Mouse (Mus musculus) stomach, postnatal 0 days (tissue): ENCODE data around the gene Dlg2. TPM values are rescaled to one million over a fixed set of nuclear protein-coding genes. Genes with fewer than 3 reads are reported as not detected.

Experiments
- ATAC-seq: fragments of 200-750 bp; cut with Nextera tagmentation; 2 replicates; pipeline ENCODE4 v1.8.0; 2017; ENCODE audit not compliant: low FRiP score, low TSS enrichment
- DNase-seq: peaks from one replicate; pipeline ENCODE4 v3.0.0-alpha.2; 2016; ENCODE audit warnings: low spot score
- H3K27ac ChIP-seq: fragments of 300-500 bp; sonication (generic); replicated peaks from 2 replicates; pipeline ENCODE4 v1.5.1; 2014; ENCODE audit warnings: mild to moderate bottlenecking, control low read depth
- H3K27me3 ChIP-seq: fragments of 300-500 bp; sonication (generic); 2 replicates; pipeline ENCODE4 v1.6.1; 2014; ENCODE audit warnings: low read length; ENCODE audit not compliant: control insufficient read depth, insufficient read depth
- H3K36me3 ChIP-seq: fragments of 300-500 bp; sonication (generic); 2 replicates; pipeline ENCODE4 v1.6.1; 2014; ENCODE audit warnings: low read length, mixed read lengths; ENCODE audit not compliant: control insufficient read depth, insufficient read depth
- H3K4me1 ChIP-seq: fragments of 300-500 bp; sonication (generic); replicated peaks from 2 replicates; pipeline ENCODE4 v1.6.1; 2014; ENCODE audit warnings: antibody characterized with exemption; ENCODE audit not compliant: control insufficient read depth, insufficient read depth
- H3K4me2 ChIP-seq: fragments of 300-500 bp; sonication (generic); replicated peaks from 2 replicates; pipeline ENCODE4 v1.6.1; 2014; ENCODE audit warnings: low read depth, mild to moderate bottlenecking, control low read depth, moderate library complexity
- H3K4me3 ChIP-seq: fragments of 300-500 bp; sonication (generic); 2 replicates; pipeline ENCODE4 v1.5.1; 2014; ENCODE audit warnings: low read depth, low read length, control low read depth
- H3K9ac ChIP-seq: fragments of 300-500 bp; sonication (generic); 2 replicates; pipeline ENCODE4 v1.6.1; 2014; ENCODE audit warnings: mild to moderate bottlenecking, low read length, control low read depth, mixed read lengths
- H3K9me3 ChIP-seq: fragments of 300-500 bp; sonication (generic); 2 replicates; pipeline ENCODE4 v1.6.1; 2016; ENCODE audit warnings: low read length; ENCODE audit not compliant: control insufficient read depth
- CTCF ChIP-seq: IDR thresholded peaks from 2 replicates; pipeline ENCODE4 v1.5.1; 2016; ENCODE audit warnings: antibody characterized with exemption, low read depth, mild to moderate bottlenecking, moderate library complexity
- EP300 ChIP-seq: optimal IDR thresholded peaks from 2 replicates; pipeline ENCODE3; 2016; ENCODE audit warnings: antibody characterized with exemption
- WGBS: fragments of 180-500 bp; shearing (Covaris S2); extraction: QIAGEN DNeasy Blood & Tissue Kit; methylation state at CpG from one replicate; pipeline ENCODE4 v1.1.7; 2014; 5-methylcytosine and 5-hydroxymethylcytosine counted together
- polyA plus RNA-seq: library from polyadenylated mRNA; unstranded; fragments of >200 nt; fragmentation: Nextera tagmentation; extraction: Ambion mirVana; gene quantifications from 2 replicates; pipeline ENCODE4 v1.2.1, GENCODE M21; 2015

Dlg2 gene
- polyA plus RNA-seq = 9.8 and 12.8 TPM in 2 replicates

- no peaks in the 10 kb centered on the region for H3K36me3 ChIP-seq
- peak within 1 kb of the TSS; percentile 67 for H3K4me3 ChIP-seq
- H3K4me1 ChIP-seq = no peaks in the 10 kb centered on the region
- WGBS = 1% methylated on average over 32 of the region's 32 CpGs
- TF ChIP-seq CTCF (no peak), EP300 (no peak)
- no peaks in the 10 kb centered on the region for H3K27me3 ChIP-seq
- peak within 1 kb of the TSS; percentile 75 for H3K27ac ChIP-seq
- no peak for DNase-seq
- no peaks in the 10 kb centered on the region for H3K9me3 ChIP-seq
- ATAC-seq = no peak
- peak within 1 kb of the TSS; percentile 90 for H3K4me2 ChIP-seq
- peak within 1 kb of the TSS; percentile 75 for H3K9ac ChIP-seq
Observed at GRCm38 (mm10) chr7:90476313-90477245, at the start of gene Dlg2. TSS of gene Dlg2 (plus strand) at chr7:90476672.

- Histone ChIP-seq H3K4me2 (peak overlapping the region; percentile 69), H3K27ac (no peak overlapping the region), H3K4me3 (peak overlapping the region; percentile 32; the same call in 1 of the 2 replicates), H3K27me3 (no peaks in the 10 kb centered on the region), H3K36me3 (no peaks in the 10 kb centered on the region), H3K4me1 (no peaks in the 10 kb centered on the region), H3K9me3 (no peaks in the 10 kb centered on the region), H3K9ac (peak overlapping the region; percentile 60)
- no peak for DNase-seq
- TF ChIP-seq EP300 (no peak), CTCF (no peak; the same call in 1 of the 2 replicates)
- WGBS = 50% methylated on average over 9 of the region's 9 CpGs
- ATAC-seq = no peak
Observed at GRCm38 (mm10) chr7:90427006-90427405, 49.5 kb upstream of the Dlg2 start.

- H3K9ac ChIP-seq = no peak overlapping the region
- no peak for ATAC-seq
- no peaks in the 10 kb centered on the region for H3K27me3 ChIP-seq
- no peaks in the 10 kb centered on the region for H3K9me3 ChIP-seq
- DNase-seq = no peak
- no peaks in the 10 kb centered on the region for H3K36me3 ChIP-seq
- H3K27ac ChIP-seq = no peak overlapping the region
- no peaks in the 10 kb centered on the region for H3K4me1 ChIP-seq
- H3K4me2 ChIP-seq = no peak overlapping the region
- TF ChIP-seq EP300 = no peak
- H3K4me3 ChIP-seq = no peak overlapping the region
Observed at GRCm38 (mm10) chr7:90432221-90432620, 44.3 kb upstream of the Dlg2 start.

- 84% methylated on average over 4 of the region's 4 CpGs for WGBS
- no peak for DNase-seq
- Histone ChIP-seq H3K4me3 (no peak overlapping the region), H3K4me1 (no peaks in the 10 kb centered on the region), H3K9me3 (no peaks in the 10 kb centered on the region), H3K4me2 (no peak overlapping the region), H3K27ac (no peak overlapping the region), H3K27me3 (no peaks in the 10 kb centered on the region), H3K36me3 (no peaks in the 10 kb centered on the region), H3K9ac (no peak overlapping the region)
- no peak for TF ChIP-seq EP300
- no peak for TF ChIP-seq CTCF
- ATAC-seq = no peak
Observed at GRCm38 (mm10) chr7:90440044-90440443, 36.4 kb upstream of the Dlg2 start.

GRCm38 (mm10) chr7:90442070-90442469 is 34.4 kb upstream of the Dlg2 start:
- no peaks in the 10 kb centered on the region for H3K4me1 ChIP-seq
- H3K9me3 ChIP-seq = no peaks in the 10 kb centered on the region
- peak overlapping the region; percentile 51 for H3K4me2 ChIP-seq
- no peak for DNase-seq
- peak overlapping the region; percentile 67 for H3K27ac ChIP-seq
- TF ChIP-seq EP300 = no peak
- no peak for TF ChIP-seq CTCF
- H3K4me3 ChIP-seq = peak overlapping the region; percentile 92
- no peaks in the 10 kb centered on the region for H3K27me3 ChIP-seq
- H3K9ac ChIP-seq = peak overlapping the region; percentile 57
- no peaks in the 10 kb centered on the region for H3K36me3 ChIP-seq
- WGBS = 7% methylated on average over 4 of the region's 4 CpGs
- no peak for ATAC-seq

GRCm38 (mm10) chr7:90442518-90443080 is 33.9 kb upstream of the Dlg2 start, which contains the start of gene Crebzf:
TSS of gene Crebzf (plus strand) at chr7:90442729.
- peak within 1 kb of the TSS; percentile 92 for H3K4me3 ChIP-seq
- ATAC-seq = peak; percentile 97
- H3K27ac ChIP-seq = peak within 1 kb of the TSS; percentile 99
- TF ChIP-seq CTCF = no peak
- peak; percentile 99 for TF ChIP-seq EP300
- no peaks in the 10 kb centered on the region for H3K4me1 ChIP-seq
- under 1% methylated on average over 49 of the region's 54 CpGs for WGBS
- H3K36me3 ChIP-seq = no peaks in the 10 kb centered on the region
- peak within 1 kb of the TSS; percentile 98 for H3K9ac ChIP-seq
- H3K9me3 ChIP-seq = no peaks in the 10 kb centered on the region
- DNase-seq = peak; percentile 98
- peak within 1 kb of the TSS; percentile 51 for H3K4me2 ChIP-seq
- H3K27me3 ChIP-seq = no peaks in the 10 kb centered on the region
